Mouse (Mus musculus): ENCODE data around the gene Ankrd52. TPM values are rescaled to one million over a fixed set of nuclear protein-coding genes. Genes with fewer than 3 reads are reported as not detected.

Gene Ankrd52
- polyA plus RNA-seq, 1 experiment from 2014 or later: 6.8 TPM

DNA sequence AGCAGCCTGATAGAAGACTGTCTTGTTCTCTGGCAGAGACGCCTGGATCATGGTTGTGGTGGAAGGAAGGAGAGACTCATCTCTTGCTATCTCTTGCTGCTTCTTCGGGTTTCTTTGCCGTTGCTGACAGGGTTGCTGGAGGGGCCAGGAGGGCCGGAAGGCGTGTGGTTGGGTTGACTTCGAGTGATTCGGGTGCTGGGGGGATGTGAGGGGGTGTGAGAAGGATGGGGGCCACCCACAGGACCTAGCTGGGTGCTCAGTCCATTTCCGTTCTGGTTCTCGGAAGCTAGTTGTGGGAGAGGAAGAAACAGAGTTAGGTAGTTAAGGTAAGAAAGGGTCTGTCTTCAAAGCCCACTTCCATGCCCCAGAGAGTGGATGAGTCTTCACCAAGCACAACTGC is 24.7 kb downstream of the Ankrd52 start:
- 83% methylated on average over 9 of the region's 9 CpGs for whole genome bisulfite sequencing
- H3K27ac ChIP-seq (ENCODE audit: low read depth, low read length): no peak overlapping the region
- no peak for ATAC-seq
- H3K9me3 ChIP-seq (replicated peaks; ENCODE audit: control insufficient read depth, low read length): no peaks in the 10 kb centered on the region
- no peak for DNase-seq (ENCODE audit: low spot score)
- no peaks in the 10 kb centered on the region for H3K4me1 ChIP-seq (ENCODE audit: control insufficient read depth, insufficient read depth, low read length)
- peaks cover 23% of the 10 kb centered on the region for H3K36me3 ChIP-seq (ENCODE audit: control insufficient read depth, insufficient read depth, low read length)
- H3K4me3 ChIP-seq (ENCODE audit: low read depth, low read length): no peak overlapping the region
- H3K27me3 ChIP-seq (replicated peaks; ENCODE audit: control insufficient read depth, insufficient read depth, low read length): no peaks in the 10 kb centered on the region
- H3K4me2 ChIP-seq (ENCODE audit: low read length): no peak overlapping the region
- H3K9ac ChIP-seq (ENCODE audit: low read length): no peak overlapping the region

DNA sequence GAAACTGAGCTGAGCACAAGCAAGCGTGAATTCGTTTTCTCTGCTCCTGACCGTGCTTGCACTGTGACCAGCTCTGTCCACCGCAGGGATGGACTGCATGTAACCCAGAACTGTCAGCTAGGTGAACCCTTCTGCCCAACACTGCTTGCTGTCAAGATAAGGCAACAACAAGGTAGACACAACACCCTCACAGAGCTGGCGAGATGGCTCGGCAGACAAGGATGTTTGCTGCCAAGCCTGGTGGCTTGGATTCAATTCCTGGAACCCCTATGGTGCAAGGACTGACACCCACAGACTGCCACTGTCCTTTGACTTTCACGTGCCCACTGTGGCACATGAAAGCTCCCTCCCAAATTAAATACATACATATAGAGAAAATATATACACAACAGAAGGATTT is 27.0 kb downstream of the Ankrd52 start:
- DNase-seq (ENCODE audit: low spot score) (no peak), ATAC-seq (no peak)
- Histone ChIP-seq H3K27me3 (replicated peaks; ENCODE audit: control insufficient read depth, insufficient read depth, low read length) (no peaks in the 10 kb centered on the region), H3K4me1 (ENCODE audit: control insufficient read depth, insufficient read depth, low read length) (peaks cover 6% of the 10 kb centered on the region; the same call in 1 of the 2 replicates), H3K9me3 (replicated peaks; ENCODE audit: control insufficient read depth, low read length) (no peaks in the 10 kb centered on the region), H3K4me2 (ENCODE audit: low read length) (no peak overlapping the region), H3K36me3 (ENCODE audit: control insufficient read depth, insufficient read depth, low read length) (peaks cover 40% of the 10 kb centered on the region), H3K4me3 (ENCODE audit: low read depth, low read length) (no peak overlapping the region), H3K27ac (ENCODE audit: low read depth, low read length) (no peak overlapping the region), H3K9ac (ENCODE audit: low read length) (no peak overlapping the region)
- 81% methylated on average over 7 of the region's 7 CpGs for WGBS

DNA sequence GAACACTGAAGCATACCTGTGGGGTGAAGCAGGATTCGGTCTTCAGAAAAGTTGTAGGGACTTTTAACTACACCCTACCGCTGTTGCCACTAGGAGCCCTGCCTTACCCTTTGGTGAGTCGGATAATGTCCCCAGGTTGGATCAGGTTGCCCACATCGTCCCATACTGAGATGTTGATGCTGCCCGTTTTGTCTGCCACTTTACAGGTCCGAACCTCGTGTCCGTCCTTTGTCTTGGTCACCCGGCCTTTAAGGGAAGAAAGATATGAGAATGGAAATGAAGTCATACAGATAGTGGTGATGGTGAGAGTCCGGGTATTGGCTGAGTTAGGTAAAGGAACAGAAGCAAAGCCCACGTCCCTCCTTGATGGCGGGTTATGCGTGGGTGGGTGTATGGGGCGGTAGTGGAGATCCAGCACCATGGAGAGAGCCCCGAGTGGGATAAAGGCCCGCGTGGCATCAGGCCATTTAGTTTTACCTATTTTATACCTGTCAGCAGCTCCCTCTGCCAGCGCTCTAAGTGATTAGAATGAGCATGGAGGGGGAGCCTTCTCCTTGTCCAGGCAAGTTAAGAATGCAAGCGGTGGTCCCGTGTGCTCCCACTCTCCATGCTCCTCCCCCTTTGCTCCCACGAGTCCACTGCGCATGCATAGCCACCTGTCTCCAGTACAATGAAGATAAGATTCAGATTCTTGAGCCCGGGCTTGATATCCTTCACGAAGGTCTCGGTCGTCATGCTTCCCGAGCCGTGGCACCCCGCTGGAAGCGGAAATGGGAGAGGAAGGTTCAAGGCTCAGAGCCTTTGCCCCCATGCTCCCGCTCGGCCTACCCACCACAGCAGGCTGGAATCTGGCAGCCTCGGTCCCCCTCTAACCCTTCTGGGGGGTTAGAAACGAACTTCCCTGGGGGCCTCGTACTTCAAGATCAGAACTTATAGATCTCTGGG is 31.9 kb downstream of the Ankrd52 start:
- H3K9me3 ChIP-seq (replicated peaks; ENCODE audit: control insufficient read depth, low read length): no peaks in the 10 kb centered on the region
- DNase-seq (ENCODE audit: low spot score) (peak; percentile 76), ATAC-seq (peak; percentile 36)
- H3K9ac ChIP-seq (ENCODE audit: low read length): peak overlapping the region; percentile 75
- peak overlapping the region; percentile 69 for H3K27ac ChIP-seq (ENCODE audit: low read depth, low read length)
- H3K36me3 ChIP-seq (ENCODE audit: control insufficient read depth, insufficient read depth, low read length): peaks cover 34% of the 10 kb centered on the region
- WGBS: 15% methylated on average over 35 of the region's 35 CpGs
- peak overlapping the region; percentile 85 for H3K4me2 ChIP-seq (ENCODE audit: low read length)
- H3K4me1 ChIP-seq (ENCODE audit: control insufficient read depth, insufficient read depth, low read length): peaks cover 27% of the 10 kb centered on the region
- no peaks in the 10 kb centered on the region for H3K27me3 ChIP-seq (replicated peaks; ENCODE audit: control insufficient read depth, insufficient read depth, low read length)
- peak overlapping the region; percentile 79 for H3K4me3 ChIP-seq (ENCODE audit: low read depth, low read length)

DNA sequence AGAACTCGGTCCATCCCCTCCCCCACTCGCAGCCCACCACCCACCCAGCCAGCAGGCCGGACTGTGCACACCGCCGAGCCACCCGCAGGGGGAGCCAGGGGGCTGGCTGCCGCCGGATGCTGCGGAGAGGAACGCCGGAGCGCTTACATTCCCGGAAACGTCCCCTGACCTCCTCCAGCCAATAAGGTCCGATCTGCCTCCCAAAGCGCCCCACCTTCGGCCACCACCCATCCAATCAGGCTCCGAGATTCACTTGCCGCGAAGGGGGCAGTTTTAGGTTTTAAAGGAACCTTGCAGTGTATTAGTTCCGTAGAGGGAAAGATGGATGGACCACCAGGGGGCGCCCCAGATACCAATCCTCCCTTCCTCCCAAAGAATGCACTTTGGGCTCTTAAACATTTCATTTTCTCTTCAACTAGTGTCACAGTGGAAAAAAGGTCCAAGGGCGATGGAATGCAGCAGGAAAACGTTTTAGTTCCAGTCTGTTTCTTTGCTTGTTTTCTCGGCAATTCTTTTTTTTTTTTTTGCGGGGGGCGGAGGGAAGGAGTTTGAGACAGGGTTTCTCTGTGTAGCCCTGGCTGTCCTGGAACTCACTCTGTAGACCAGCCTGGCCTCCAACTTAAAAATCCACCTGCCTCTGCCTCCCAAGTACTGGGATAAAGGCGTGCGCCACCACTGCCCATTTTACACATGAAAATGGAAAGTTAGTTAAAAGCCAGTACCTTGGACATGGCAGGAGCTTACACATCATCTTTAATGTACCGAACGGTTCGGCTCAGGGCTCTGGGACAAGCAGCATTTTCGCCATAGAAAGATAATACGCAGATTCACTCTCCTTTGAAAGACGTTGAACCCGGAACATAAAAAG is 33.0 kb downstream of the Ankrd52 start:
- H3K4me3 ChIP-seq (ENCODE audit: low read depth, low read length): peak overlapping the region; percentile 79
- ATAC-seq (peak; percentile 89), DNase-seq (ENCODE audit: low spot score) (peak; percentile 99)
- peak overlapping the region; percentile 69 for H3K27ac ChIP-seq (ENCODE audit: low read depth, low read length)
- peak overlapping the region; percentile 75 for H3K9ac ChIP-seq (ENCODE audit: low read length)
- no peaks in the 10 kb centered on the region for H3K27me3 ChIP-seq (replicated peaks; ENCODE audit: control insufficient read depth, insufficient read depth, low read length)
- no peaks in the 10 kb centered on the region for H3K9me3 ChIP-seq (replicated peaks; ENCODE audit: control insufficient read depth, low read length)
- peaks cover 38% of the 10 kb centered on the region for H3K36me3 ChIP-seq (ENCODE audit: control insufficient read depth, insufficient read depth, low read length)
- 6% methylated on average over 36 of the region's 36 CpGs for WGBS
- H3K4me1 ChIP-seq (ENCODE audit: control insufficient read depth, insufficient read depth, low read length): peaks cover 27% of the 10 kb centered on the region
- H3K4me2 ChIP-seq (ENCODE audit: low read length): peak overlapping the region; percentile 85

DNA sequence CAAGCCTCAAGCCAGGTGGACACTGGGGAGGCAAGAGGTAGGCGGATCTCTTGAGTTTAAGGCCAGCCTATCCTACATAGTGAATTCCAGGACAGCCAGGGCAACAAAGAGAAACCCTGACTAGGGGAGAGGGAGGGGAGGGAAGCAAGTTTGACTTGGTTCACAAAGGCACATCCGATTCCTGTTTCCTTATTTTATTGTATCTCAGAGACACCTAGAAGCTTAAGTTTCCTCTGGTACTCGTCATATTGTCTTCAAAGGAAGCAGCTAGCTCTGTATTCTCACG is 33.6 kb downstream of the Ankrd52 start:
- ATAC-seq (no peak), DNase-seq (ENCODE audit: low spot score) (no peak)
- no peaks in the 10 kb centered on the region for H3K27me3 ChIP-seq (replicated peaks; ENCODE audit: control insufficient read depth, insufficient read depth, low read length)
- peak overlapping the region; percentile 64 for H3K9ac ChIP-seq (ENCODE audit: low read length)
- WGBS: 22% methylated on average over 4 of the region's 4 CpGs
- no peaks in the 10 kb centered on the region for H3K9me3 ChIP-seq (replicated peaks; ENCODE audit: control insufficient read depth, low read length)
- H3K36me3 ChIP-seq (ENCODE audit: control insufficient read depth, insufficient read depth, low read length): peaks cover 42% of the 10 kb centered on the region
- H3K4me3 ChIP-seq (ENCODE audit: low read depth, low read length): peak overlapping the region; percentile 79
- 0 out of 2 replicates have a peak overlapping the region, but pooled peaks have one; percentile 22 for H3K27ac ChIP-seq (ENCODE audit: low read depth, low read length)
- H3K4me1 ChIP-seq (ENCODE audit: control insufficient read depth, insufficient read depth, low read length): peaks cover 27% of the 10 kb centered on the region
- H3K4me2 ChIP-seq (ENCODE audit: low read length): peak overlapping the region; percentile 85

DNA sequence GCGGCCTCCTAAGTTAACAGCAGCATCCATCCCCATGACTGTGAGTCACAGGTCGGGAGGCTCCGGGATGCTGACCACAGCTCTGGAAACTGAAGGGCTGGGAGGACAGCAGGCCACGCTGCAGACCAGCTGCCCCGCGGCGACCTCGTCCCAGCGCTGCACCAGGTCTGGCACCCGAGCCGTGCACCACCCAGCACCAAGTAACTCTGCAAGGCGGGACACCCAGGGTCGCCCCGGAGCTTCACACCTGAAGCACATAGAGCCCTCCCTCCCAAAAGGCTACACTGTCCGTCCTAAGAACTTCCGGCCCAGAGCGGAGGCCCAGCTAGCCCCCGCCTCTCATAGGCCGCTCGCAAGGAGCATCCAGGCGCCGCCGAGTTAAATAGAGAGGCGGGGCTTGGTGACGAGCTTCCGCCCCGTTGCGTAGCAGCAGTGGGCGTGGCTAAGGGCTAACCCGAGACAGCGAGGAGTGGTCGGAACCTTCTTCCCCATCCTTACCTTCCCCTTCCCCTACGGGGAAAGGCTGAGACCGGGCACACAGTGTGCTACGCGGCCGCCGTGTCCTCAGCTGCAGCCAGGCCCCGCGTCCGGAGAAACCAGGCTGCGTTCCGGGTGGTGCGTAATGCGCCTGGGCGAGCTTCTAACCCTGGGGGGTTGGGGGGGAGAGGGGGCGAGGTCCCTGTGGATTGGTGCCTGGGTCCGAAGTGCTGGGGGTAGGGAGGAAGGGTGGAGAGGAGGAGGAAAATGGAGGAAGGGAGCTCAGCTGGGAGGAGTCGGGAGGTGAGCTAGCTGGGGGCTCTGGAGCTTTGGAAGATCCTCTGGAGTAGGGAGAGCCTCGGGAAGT is 34.5 kb downstream of the Ankrd52 start, which contains the start of the genes Nabp2 and Rnf41:
Gene Nabp2 (minus strand): TSS at position 282 of the 844 bp plus-strand sequence.
Gene Rnf41 (plus strand): TSS at position 447 of the 844 bp plus-strand sequence.
- H3K27ac ChIP-seq (ENCODE audit: low read depth, low read length): peak within 1 kb of the TSS; percentile 93
- no peaks in the 10 kb centered on the region for H3K9me3 ChIP-seq (replicated peaks; ENCODE audit: control insufficient read depth, low read length)
- peak; percentile 99 for DNase-seq (ENCODE audit: low spot score)
- ATAC-seq: peak; percentile 88
- H3K4me2 ChIP-seq (ENCODE audit: low read length): peak within 1 kb of the TSS; percentile 85
- H3K4me3 ChIP-seq (ENCODE audit: low read depth, low read length): peak within 1 kb of the TSS; percentile 79
- WGBS: under 1% methylated on average over 50 of the region's 50 CpGs
- no peaks in the 10 kb centered on the region for H3K27me3 ChIP-seq (replicated peaks; ENCODE audit: control insufficient read depth, insufficient read depth, low read length)
- H3K4me1 ChIP-seq (ENCODE audit: control insufficient read depth, insufficient read depth, low read length): peaks cover 27% of the 10 kb centered on the region
- peak within 1 kb of the TSS; percentile 84 for H3K9ac ChIP-seq (ENCODE audit: low read length)
- peaks cover 43% of the 10 kb centered on the region for H3K36me3 ChIP-seq (ENCODE audit: control insufficient read depth, insufficient read depth, low read length)

DNA sequence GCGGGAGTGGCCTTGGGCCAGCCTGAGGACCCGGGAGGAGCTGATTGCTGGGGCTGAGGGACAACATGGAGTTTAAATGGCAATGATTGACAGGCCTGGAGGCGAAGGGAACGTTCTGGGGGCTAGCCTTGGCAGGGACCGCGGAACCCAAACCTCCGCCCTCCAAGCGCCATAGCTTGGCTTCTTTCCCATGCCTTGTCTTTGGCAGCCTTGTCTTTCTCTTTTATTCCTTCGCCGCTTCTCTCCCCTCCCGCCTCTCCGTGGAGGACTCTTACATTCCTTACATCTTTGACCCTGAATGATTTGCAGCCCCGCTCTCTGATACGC is 35.1 kb downstream of the Ankrd52 start:
- under 1% methylated on average over 14 of the region's 14 CpGs for WGBS
- Histone ChIP-seq H3K9ac (ENCODE audit: low read length) (peak overlapping the region; percentile 84), H3K27me3 (replicated peaks; ENCODE audit: control insufficient read depth, insufficient read depth, low read length) (no peaks in the 10 kb centered on the region), H3K9me3 (replicated peaks; ENCODE audit: control insufficient read depth, low read length) (no peaks in the 10 kb centered on the region), H3K36me3 (ENCODE audit: control insufficient read depth, insufficient read depth, low read length) (peaks cover 43% of the 10 kb centered on the region), H3K27ac (ENCODE audit: low read depth, low read length) (peak overlapping the region; percentile 93), H3K4me3 (ENCODE audit: low read depth, low read length) (peak overlapping the region; percentile 79), H3K4me1 (ENCODE audit: control insufficient read depth, insufficient read depth, low read length) (peaks cover 27% of the 10 kb centered on the region), H3K4me2 (ENCODE audit: low read length) (peak overlapping the region; percentile 85)
- DNase-seq (ENCODE audit: low spot score): peak; percentile 70
- ATAC-seq: no peak

DNA sequence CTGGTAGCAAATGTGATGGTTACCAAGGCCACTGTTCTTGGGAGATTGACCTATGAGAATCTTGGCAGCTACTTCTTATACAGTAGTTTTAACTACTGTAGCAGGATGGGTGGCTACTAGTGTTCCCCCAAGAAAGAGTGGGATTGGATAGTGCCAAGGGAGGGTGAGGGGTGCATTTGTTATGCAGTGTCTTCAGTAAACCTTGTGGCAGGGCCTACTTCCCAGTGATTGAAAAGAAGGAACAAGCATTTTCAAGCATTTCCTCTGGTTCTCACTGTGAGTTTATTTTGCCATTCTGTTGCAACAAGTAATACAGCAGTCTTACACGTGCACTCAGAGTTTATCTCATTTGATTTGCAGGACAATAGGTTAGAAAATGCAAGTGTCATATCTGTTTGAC is 35.6 kb downstream of the Ankrd52 start:
- Histone ChIP-seq H3K27me3 (replicated peaks; ENCODE audit: control insufficient read depth, insufficient read depth, low read length) (no peaks in the 10 kb centered on the region), H3K4me1 (ENCODE audit: control insufficient read depth, insufficient read depth, low read length) (peaks cover 27% of the 10 kb centered on the region), H3K36me3 (ENCODE audit: control insufficient read depth, insufficient read depth, low read length) (peaks cover 43% of the 10 kb centered on the region), H3K4me3 (ENCODE audit: low read depth, low read length) (peak overlapping the region; percentile 79), H3K27ac (ENCODE audit: low read depth, low read length) (peak overlapping the region; percentile 93), H3K9me3 (replicated peaks; ENCODE audit: control insufficient read depth, low read length) (no peaks in the 10 kb centered on the region), H3K9ac (ENCODE audit: low read length) (peak overlapping the region; percentile 84), H3K4me2 (ENCODE audit: low read length) (peak overlapping the region; percentile 85)
- 45% methylated on average over 1 of the region's 1 CpGs for WGBS
- no peak for ATAC-seq
- DNase-seq (ENCODE audit: low spot score): no peak
